Mouse (Mus musculus) cerebellum, adult 11-12 months (tissue): ENCODE results near the gene Sec24a.
A peak's percentile ranks its signal among the peaks of the same experiment; 100 is the strongest.

Experiments
- DNase-seq: peaks from one replicate; pipeline ENCODE4 v3.0.0; 2022

Sec24a gene

DNA sequence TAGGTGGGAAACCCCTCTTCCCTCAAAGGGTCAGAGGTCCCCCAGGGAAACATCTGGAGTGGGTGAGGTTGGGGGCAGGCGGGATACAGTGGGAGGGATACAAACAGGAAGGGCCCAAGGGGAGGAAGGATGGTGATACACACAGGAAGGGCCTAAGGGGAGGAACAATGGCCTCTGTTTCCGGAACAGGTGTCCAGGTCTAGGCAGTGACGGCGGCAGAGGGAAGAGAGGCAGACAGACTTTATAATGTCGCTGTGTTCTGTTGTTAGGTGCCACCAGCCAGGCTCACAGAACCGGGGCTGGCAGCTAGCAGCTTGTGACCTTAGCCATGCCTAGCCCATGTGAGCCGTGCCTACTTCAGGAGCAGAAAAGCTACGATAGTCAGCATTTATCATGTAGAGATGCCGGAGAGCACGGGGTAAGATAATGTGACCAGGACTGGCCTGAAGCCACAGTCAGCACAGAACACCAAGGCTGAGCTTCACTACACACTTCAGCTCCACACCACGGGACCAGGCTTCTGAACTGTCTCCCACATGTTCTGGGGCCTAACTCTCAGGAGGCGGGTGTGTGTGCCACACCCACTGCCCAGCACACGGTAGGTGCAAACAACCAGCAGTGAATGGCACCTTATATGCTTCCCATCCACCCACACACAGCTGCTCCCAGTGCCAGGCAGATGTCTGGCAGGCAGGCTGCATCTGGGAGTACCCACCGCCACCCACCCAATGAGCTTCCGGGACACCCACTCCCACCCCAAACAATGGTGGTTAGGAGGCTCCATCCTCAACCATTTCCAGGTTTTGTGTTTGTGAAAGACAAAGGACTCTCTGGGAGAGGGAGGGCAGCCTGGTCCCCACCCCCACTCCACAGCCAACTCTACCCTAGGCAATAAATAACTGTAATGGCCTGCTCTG lies 116.4 kb downstream of the Sec24a start:
- DNase-seq, result no peak

DNA sequence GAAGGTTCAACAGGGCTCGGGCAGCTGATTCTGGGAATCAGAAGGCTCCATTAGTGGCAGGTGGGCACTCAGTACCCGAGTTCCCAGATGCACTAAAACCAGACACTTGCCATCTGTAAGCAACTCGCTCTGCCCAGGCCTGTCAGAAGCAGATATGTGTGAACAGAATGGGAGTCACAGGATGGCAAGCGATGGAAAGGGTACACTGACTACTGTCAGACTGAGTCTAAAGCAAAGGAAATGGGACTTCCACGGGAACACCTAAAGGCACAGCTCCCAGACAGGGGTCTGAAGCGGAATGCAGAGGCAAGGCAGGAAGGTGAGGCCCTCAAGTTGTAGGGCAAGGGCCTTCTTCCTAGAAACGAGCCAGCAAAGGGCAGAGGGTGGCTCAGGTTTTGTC lies 117.2 kb downstream of the Sec24a start:
- DNase-seq, result no peak

DNA sequence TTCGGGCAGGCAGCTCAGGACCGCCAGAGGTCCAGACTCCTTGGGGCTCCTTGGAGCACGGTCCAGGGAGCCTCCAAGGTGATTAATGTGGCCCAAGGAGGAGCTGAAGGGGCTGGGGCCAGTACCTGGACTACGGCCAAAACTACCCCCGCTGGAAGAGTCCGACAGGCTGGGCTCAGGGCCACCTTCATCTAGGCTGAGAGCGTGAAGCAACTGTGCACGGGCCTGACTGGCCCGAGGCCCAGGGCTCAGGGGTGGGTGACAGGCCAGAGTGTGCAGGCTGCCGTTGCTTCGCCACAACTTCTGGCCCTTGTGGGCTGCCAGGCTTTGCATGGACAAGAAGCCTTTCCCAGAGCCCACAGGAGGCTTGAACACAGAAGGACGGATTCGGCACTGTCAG lies 118.1 kb downstream of the Sec24a start:
- no peak for DNase-seq

DNA sequence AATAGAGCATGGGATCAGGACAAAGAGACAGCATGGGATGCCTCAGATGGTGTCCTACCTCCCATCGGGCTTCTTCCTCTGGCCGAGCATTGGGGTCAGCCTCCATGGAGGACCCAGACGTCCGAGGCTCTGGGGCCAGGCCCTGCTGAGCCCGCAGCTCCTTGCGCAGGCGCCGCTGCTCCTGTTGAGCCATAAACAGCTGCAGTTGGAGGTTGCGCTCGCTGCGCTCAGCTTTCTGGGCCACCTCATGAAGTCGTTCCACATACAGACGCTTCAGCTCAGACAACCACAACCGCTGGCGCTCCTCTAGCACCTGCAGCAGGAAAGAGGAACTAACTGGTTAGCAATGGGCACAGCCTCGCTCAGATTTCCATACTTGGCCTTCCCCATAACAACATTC lies 119.2 kb downstream of the Sec24a start:
- no peak for DNase-seq

DNA sequence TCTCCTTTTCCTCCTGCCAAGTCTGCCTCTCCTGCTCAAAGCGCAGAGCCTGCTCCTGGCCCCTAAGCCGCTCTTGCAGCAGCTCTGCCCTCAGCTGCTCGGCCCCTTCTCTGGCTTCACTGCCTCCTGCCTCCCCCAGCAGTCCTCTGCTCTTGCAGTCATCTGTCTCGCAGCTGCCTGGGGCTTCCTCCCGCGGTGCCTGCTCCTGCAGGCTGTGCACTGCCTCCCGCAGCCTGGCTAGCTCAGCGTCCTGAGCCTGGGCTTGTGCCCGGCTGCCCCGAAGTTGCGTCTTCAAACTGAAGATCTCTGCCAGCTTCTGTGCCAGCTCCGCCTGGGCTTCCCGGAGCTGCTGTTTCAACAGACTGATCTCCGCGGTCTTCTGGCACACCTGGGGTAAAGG lies 119.7 kb downstream of the Sec24a start:
- DNase-seq, result peak; percentile 64

DNA sequence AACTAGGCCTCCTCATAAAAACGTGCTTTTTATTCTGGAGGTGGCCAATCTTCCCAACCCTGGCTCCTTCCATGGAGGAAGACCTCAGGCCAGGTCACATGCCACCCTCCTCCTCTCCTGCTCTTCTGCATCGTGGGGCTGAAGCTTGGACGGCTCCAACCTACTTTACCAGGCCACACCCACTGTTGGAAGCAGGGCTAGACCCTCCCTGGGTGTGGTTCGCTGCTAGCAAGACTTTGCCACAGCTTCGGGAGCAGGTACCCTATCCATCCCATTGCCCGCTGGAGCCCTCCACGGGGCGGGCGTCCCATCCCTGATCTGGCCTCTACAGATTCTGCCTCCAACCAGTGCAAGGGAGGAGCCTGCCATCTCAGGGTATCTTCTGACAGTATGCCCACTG lies 120.2 kb downstream of the Sec24a start:
- DNase-seq, result no peak
